Mouse (Mus musculus) E14TG2a.4 (cell line): ENCODE data around the gene Fcgr4.
"Not testable (repeated sequence)": the region's sequence is repeated elsewhere in the genome, so short reads cannot be mapped to it uniquely, and the experiment has no call there.

Experiments
- CTCF ChIP-seq: conservative IDR thresholded peaks from 2 replicates; pipeline ENCODE4 v1.5.1; 2014; ENCODE audit warnings: low read length
- NANOG ChIP-seq: IDR thresholded peaks from 2 replicates; pipeline ENCODE4 v1.6.1; 2014; ENCODE audit warnings: borderline replicate concordance, low read length, mixed read lengths
- POU5F1 ChIP-seq: IDR thresholded peaks from 2 replicates; pipeline ENCODE4 v1.6.1; 2014; ENCODE audit warnings: low read length, borderline replicate concordance

GRCm38 (mm10) chr1:170981679-170982078 lies 37.0 kb upstream of the Fcgr4 start:
- not testable (repeated sequence) for TF ChIP-seq CTCF, NANOG, POU5F1
